Mouse (Mus musculus): ENCODE data around the gene Zfp866. TPM values are rescaled to one million over a fixed set of nuclear protein-coding genes. Genes with fewer than 3 reads are reported as not detected.

Gene Zfp866
- polyA plus RNA-seq, 1 experiment from 2014 or later = 42.9 TPM

Other genes with a start within 250 kb of the Zfp866 start
- 42.0 and 47.7 TPM in 2 replicates for gene Zfp868, start 165.6 kb downstream of the Zfp866 start, polyA plus RNA-seq (2015; fragmentation: Nextera tagmentation; extraction: Ambion mirVana)
- gene Zfp964, start 136.7 kb downstream of the Zfp866 start, polyA plus RNA-seq (2015; fragmentation: Nextera tagmentation; extraction: Ambion mirVana) = 2.4 and 3.0 TPM in 2 replicates
- gene Zfp869, start 80.5 kb downstream of the Zfp866 start, polyA plus RNA-seq (2015; fragmentation: Nextera tagmentation; extraction: Ambion mirVana) = 26.1 and 27.0 TPM in 2 replicates
- 7.8 and 8.6 TPM in 2 replicates for gene Zfp963, start 41.2 kb downstream of the Zfp866 start, polyA plus RNA-seq (2015; fragmentation: Nextera tagmentation; extraction: Ambion mirVana)
- gene Gm20422, start 16.3 kb downstream of the Zfp866 start, polyA plus RNA-seq (2015; fragmentation: Nextera tagmentation; extraction: Ambion mirVana) = 0.34 TPM in 1 of 2 replicates, not detected in the other
- 47.8 and 47.9 TPM in 2 replicates for gene Atp13a1, start within 50 bp of the Zfp866 start, polyA plus RNA-seq (2015; fragmentation: Nextera tagmentation; extraction: Ambion mirVana)
- 31.5 and 34.1 TPM in 2 replicates for gene Gmip, start 17.5 kb upstream of the Zfp866 start, polyA plus RNA-seq (2015; fragmentation: Nextera tagmentation; extraction: Ambion mirVana)
- 0.78 and 0.83 TPM in 2 replicates for gene Lpar2, start 31.3 kb upstream of the Zfp866 start, polyA plus RNA-seq (2015; fragmentation: Nextera tagmentation; extraction: Ambion mirVana)
- gene Pbx4, start 41.3 kb upstream of the Zfp866 start, polyA plus RNA-seq (2015; fragmentation: Nextera tagmentation; extraction: Ambion mirVana) = 62.9 and 69.2 TPM in 2 replicates
- gene Cilp2, start 96.5 kb upstream of the Zfp866 start, polyA plus RNA-seq (2015; fragmentation: Nextera tagmentation; extraction: Ambion mirVana) = 3.5 and 3.6 TPM in 2 replicates
- gene Tssk6, start 111.0 kb upstream of the Zfp866 start, polyA plus RNA-seq (2015; fragmentation: Nextera tagmentation; extraction: Ambion mirVana) = 3.4 and 4.5 TPM in 2 replicates
- gene Ndufa13, start 111.4 kb upstream of the Zfp866 start, polyA plus RNA-seq (2015; fragmentation: Nextera tagmentation; extraction: Ambion mirVana) = 187 and 198 TPM in 2 replicates
- 12.3 and 12.8 TPM in 2 replicates for gene Yjefn3, start 111.5 kb upstream of the Zfp866 start, polyA plus RNA-seq (2015; fragmentation: Nextera tagmentation; extraction: Ambion mirVana)
- 25.0 and 26.6 TPM in 2 replicates for gene Gatad2a, start 205.2 kb upstream of the Zfp866 start, polyA plus RNA-seq (2015; fragmentation: Nextera tagmentation; extraction: Ambion mirVana)